Mouse (Mus musculus) hindbrain, embryonic 16.5 days (tissue): ENCODE data around the gene Speer3. TPM values are rescaled to one million over a fixed set of nuclear protein-coding genes. Genes with fewer than 3 reads are reported as not detected.
"Not testable (repeated sequence)": the region's sequence is repeated elsewhere in the genome, so short reads cannot be mapped to it uniquely, and the experiment has no call there.

ENCODE experiments used
- ATAC-seq: fragments of 200-750 bp; cut with Nextera tagmentation; 2 replicates; pipeline ENCODE4 v1.8.0; 2017; ENCODE audit warnings: moderate TSS enrichment, moderate library complexity
- H3K27ac ChIP-seq: fragments of 300-500 bp; sonication (generic); 2 replicates; pipeline ENCODE4 v1.5.1; 2014; ENCODE audit warnings: low read depth, mild to moderate bottlenecking, control low read depth, low read length, moderate library complexity
- H3K27me3 ChIP-seq: fragments of 300-500 bp; sonication (generic); replicated peaks from 2 replicates; pipeline ENCODE4 v1.6.1; 2014; ENCODE audit warnings: low read length; ENCODE audit not compliant: control insufficient read depth, insufficient read depth
- H3K36me3 ChIP-seq: fragments of 300-500 bp; sonication (generic); 2 replicates; pipeline ENCODE4 v1.6.1; 2014; ENCODE audit warnings: mild to moderate bottlenecking, low read length, moderate library complexity, mixed read lengths; ENCODE audit not compliant: control insufficient read depth, insufficient read depth
- H3K4me1 ChIP-seq: fragments of 300-500 bp; sonication (generic); 2 replicates; pipeline ENCODE4 v1.6.1; 2014; ENCODE audit warnings: low read depth, low read length; ENCODE audit not compliant: control insufficient read depth, insufficient read depth
- H3K4me2 ChIP-seq: fragments of 300-500 bp; sonication (generic); 2 replicates; pipeline ENCODE4 v1.6.1; 2014; ENCODE audit warnings: mild to moderate bottlenecking, low read length, control low read depth, moderate library complexity
- H3K4me3 ChIP-seq: fragments of 300-500 bp; sonication (generic); 2 replicates; pipeline ENCODE4 v1.5.1; 2014; ENCODE audit warnings: mild to moderate bottlenecking, low read length, control low read depth, moderate library complexity
- H3K9ac ChIP-seq: fragments of 300-500 bp; sonication (generic); 2 replicates; pipeline ENCODE4 v1.6.1; 2014; ENCODE audit warnings: low read depth, mild to moderate bottlenecking, control low read depth, low read length, moderate library complexity
- H3K9me3 ChIP-seq: fragments of 300-500 bp; sonication (generic); 2 replicates; pipeline ENCODE4 v1.6.1; 2014; ENCODE audit warnings: mild to moderate bottlenecking, low read length, moderate library complexity; ENCODE audit not compliant: control insufficient read depth
- WGBS: fragments of 180-500 bp; shearing (Covaris S2); extraction: QIAGEN DNeasy Blood & Tissue Kit; methylation state at CpG from one replicate; pipeline ENCODE4 v1.1.7; 2014; 5-methylcytosine and 5-hydroxymethylcytosine counted together
- polyA plus RNA-seq: library from polyadenylated mRNA; unstranded; fragments of >200 nt; fragmentation: Nextera tagmentation; extraction: Ambion mirVana; gene quantifications from 2 replicates; pipeline ENCODE4 v1.2.1, GENCODE M21; 2015

Speer3 gene
- polyA plus RNA-seq = not detected in 2 replicates

DNA sequence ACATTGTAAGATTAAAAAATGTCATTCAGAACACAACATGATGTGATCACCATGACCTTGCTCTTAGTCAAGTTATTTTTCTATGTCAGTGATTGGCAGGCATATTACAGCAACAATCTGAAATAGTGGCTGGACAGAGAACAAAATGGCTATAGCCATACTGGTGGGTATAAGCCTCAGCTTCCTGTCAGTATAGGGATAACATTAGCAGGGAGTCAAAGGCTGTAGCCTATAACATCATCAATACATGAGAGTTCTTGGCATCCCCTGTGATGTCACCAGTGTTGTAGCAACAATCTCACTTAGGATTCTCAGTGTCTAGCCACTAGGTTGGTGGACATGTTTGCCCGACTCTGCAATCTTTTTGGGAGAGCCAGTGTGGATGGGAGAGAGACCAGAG is at the start of gene Speer3:
TSS of gene Speer3 (plus strand) at position 301 of the 400 bp plus-strand sequence.
- no peak within 1 kb of the TSS for H3K27ac ChIP-seq
- H3K36me3 ChIP-seq = no peaks in the 10 kb centered on the region
- 90% methylated on average over 1 of the region's 1 CpGs for WGBS
- no peaks in the 10 kb centered on the region for H3K27me3 ChIP-seq
- no peak within 1 kb of the TSS for H3K4me3 ChIP-seq
- no peaks in the 10 kb centered on the region for H3K4me1 ChIP-seq
- no peaks in the 10 kb centered on the region for H3K9me3 ChIP-seq
- H3K4me2 ChIP-seq = no peak within 1 kb of the TSS
- ATAC-seq = no peak
- H3K9ac ChIP-seq = no peak within 1 kb of the TSS

DNA sequence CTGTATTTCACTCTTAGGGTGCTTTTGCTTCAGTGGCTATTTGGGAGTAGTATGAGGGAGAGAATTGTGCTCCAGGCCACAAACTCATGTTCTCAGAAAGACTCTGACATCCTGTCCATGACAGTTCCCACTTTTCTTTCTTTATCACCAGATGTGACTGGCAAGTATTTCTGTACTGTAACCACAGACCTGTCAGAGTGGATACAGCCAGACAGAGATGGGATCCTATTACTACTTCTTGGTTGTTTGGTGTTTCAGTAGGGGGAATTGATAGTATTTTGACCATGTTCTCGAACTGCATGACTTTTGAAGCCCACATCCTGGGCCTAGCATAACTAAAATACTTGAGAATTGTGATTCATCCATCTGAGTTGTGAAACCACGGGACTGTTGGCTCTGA is 19.1 kb downstream of the Speer3 start:
- ATAC-seq = not testable (repeated sequence)

DNA sequence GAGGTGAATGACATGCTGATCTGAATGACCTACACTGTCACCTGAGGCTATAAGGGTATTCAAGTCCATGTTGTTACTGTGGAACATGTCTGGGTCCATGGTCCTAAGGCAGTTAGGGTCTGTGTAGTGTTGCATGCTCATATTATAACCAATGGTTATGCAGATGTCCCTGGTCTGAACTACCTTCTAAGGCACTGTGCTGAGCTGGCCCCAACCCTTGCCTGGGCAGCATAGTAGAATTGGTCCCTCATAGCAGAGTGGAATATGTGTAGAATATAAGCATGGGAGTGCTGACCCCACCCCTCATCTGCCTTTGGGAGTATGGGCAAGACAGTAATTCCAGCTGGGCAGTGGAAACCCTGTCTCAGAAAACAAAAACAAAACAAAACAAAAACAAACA is 33.7 kb downstream of the Speer3 start:
- H3K9me3 ChIP-seq = no peaks in the 10 kb centered on the region
- H3K4me3 ChIP-seq = no peak overlapping the region
- H3K36me3 ChIP-seq = no peaks in the 10 kb centered on the region
- H3K27ac ChIP-seq = no peak overlapping the region
- H3K4me2 ChIP-seq = no peak overlapping the region
- no peaks in the 10 kb centered on the region for H3K27me3 ChIP-seq
- no peak for ATAC-seq
- H3K4me1 ChIP-seq = no peaks in the 10 kb centered on the region
- no peak overlapping the region for H3K9ac ChIP-seq

More for the DNA sequence above, 19.1 kb downstream of the Speer3 start:
- not testable (repeated sequence) for H3K27me3 ChIP-seq, H3K4me2 ChIP-seq, H3K9ac ChIP-seq, H3K4me1 ChIP-seq, H3K9me3 ChIP-seq, H3K4me3 ChIP-seq, H3K27ac ChIP-seq, H3K36me3 ChIP-seq
- 66% methylated on average over 2 of the region's 2 CpGs for WGBS

DNA sequence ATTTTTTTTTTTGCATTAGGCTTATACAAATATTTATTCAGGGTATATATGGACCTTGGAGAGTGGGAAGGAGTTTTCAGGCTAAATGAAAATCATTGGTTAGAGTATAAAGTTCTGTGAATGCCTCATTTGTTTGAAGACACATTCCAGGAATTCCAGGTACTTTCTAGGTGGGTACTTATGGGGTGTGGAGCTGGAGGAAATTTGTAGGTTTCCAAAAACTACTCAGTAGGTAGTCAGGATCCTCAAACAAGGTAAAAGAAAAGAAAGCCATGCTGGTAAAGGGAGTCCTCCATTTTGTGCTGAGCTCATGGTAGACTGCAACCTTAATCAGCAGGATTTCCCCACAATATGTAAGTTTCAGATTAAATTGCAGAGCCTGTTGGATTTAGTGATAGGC is 35.3 kb downstream of the Speer3 start:
- H3K27ac ChIP-seq = no peak overlapping the region
- H3K4me2 ChIP-seq = no peak overlapping the region
- no peaks in the 10 kb centered on the region for H3K36me3 ChIP-seq
- ATAC-seq = no peak
- H3K9ac ChIP-seq = no peak overlapping the region
- no peaks in the 10 kb centered on the region for H3K27me3 ChIP-seq
- no peak overlapping the region for H3K4me3 ChIP-seq
- H3K9me3 ChIP-seq = no peaks in the 10 kb centered on the region
- no peaks in the 10 kb centered on the region for H3K4me1 ChIP-seq

DNA sequence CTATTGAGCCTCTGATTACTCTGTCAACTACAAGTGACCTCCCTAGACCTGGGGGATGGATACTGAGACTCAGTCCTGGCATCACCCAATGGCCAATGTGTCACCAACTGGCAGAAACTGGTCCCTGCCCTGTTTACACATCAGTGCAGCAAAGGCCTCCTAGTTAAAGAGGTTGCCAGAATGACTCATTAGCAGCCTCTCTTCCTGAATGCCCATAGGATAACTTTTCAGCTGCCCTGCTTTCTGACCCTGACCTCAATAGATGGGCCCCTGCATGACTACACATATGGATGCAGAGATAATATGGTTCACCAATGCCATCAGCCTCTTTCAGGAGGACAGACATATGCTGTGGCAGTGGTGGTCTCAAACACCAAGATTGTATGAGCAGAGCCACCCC is 52.9 kb downstream of the Speer3 start:
- no peaks in the 10 kb centered on the region for H3K4me1 ChIP-seq
- H3K9me3 ChIP-seq = no peaks in the 10 kb centered on the region
- no peaks in the 10 kb centered on the region for H3K27me3 ChIP-seq
- H3K9ac ChIP-seq = no peak overlapping the region
- no peak overlapping the region for H3K4me3 ChIP-seq
- no peak overlapping the region for H3K27ac ChIP-seq
- H3K4me2 ChIP-seq = no peak overlapping the region
- ATAC-seq = no peak
- H3K36me3 ChIP-seq = no peaks in the 10 kb centered on the region

Other genes starting within 250 kb of the Speer3 start
- gene Sema3e, start 233.7 kb downstream of the Speer3 start, polyA plus RNA-seq = 4.8 and 5.0 TPM in 2 replicates